Mouse (Mus musculus): Measurements from ENCODE around the gene Trim46. TPM values are rescaled to one million over a fixed set of nuclear protein-coding genes. Genes with fewer than 3 reads are reported as not detected.

The Trim46 gene
- polyA plus RNA-seq, 1 experiment = 15.2 TPM

DNA sequence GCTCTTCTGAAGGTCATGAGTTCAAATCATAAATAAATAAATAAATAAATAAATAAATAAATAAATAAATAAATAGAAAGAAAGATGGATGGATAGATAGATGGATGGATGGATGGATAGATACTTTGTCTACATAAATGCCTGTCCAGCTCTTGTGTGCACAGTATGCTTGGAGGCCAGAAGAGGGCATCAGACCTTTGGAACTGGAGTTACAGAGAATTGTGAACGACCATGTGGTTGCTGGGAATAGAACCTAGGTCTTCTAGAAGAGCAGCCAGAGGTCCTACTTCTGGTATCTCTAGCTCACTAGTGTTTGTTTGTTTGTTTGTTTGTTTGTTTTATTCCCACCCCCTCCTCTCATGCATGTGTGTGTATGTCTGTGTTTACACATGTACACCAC is 52.8 kb downstream of the Trim46 start:
- no peak overlapping the region for H3K4me3 ChIP-seq
- TF ChIP-seq POLR2AphosphoS2 (IDR thresholded peaks at IDR 0.05; ENCODE audit: insufficient read length, low read depth) = no peak
- no peak for TF ChIP-seq E2F4 (IDR thresholded peaks at IDR 0.05; ENCODE audit: insufficient read depth)
- no peak for TF ChIP-seq MYOG (IDR thresholded peaks at IDR 0.05; ENCODE audit: control insufficient read depth in 1 of 3, insufficient read depth in 1 of 3, insufficient read length in 2 of 3, low read depth in 2 of 3)
- TF ChIP-seq CEBPB (IDR thresholded peaks at IDR 0.05; ENCODE audit: insufficient read depth, poor library complexity, severe bottlenecking) = no peak
- TF ChIP-seq SRF (IDR thresholded peaks at IDR 0.05; ENCODE audit: control insufficient read depth, insufficient read length, low read depth) = no peak
- no peak for TF ChIP-seq USF1 (IDR thresholded peaks at IDR 0.05; ENCODE audit: low read depth)
- TF ChIP-seq MYOD1 (IDR thresholded peaks at IDR 0.05; ENCODE audit: control insufficient read depth in 1 of 3, insufficient read length in 2 of 3, low read depth in 2 of 3) = no peak
- TF ChIP-seq MAX (IDR thresholded peaks at IDR 0.05; ENCODE audit: low read depth) = no peak
- TF ChIP-seq TCF12 (IDR thresholded peaks at IDR 0.05; ENCODE audit: insufficient read depth, poor library complexity, severe bottlenecking) = no peak
- no peak for TF ChIP-seq REST (IDR thresholded peaks at IDR 0.05; ENCODE audit: insufficient read depth, insufficient read length)
- TF ChIP-seq TCF3 (IDR thresholded peaks at IDR 0.05; ENCODE audit: insufficient read length, low read depth) = no peak
- no peak for TF ChIP-seq POLR2A (IDR thresholded peaks at IDR 0.05; ENCODE audit: insufficient read length, low read depth)
- H3K79me2 ChIP-seq (ENCODE audit: control insufficient read depth, insufficient read depth) = no peaks in the 10 kb centered on the region
- H3ac ChIP-seq (ENCODE audit: control insufficient read depth, insufficient read length) = no peak overlapping the region
- H3K27me3 ChIP-seq (ENCODE audit: control insufficient read depth, insufficient read depth, insufficient read length) = no peaks in the 10 kb centered on the region
- no peak overlapping the region for H3K4me2 ChIP-seq (ENCODE audit: low read depth)
- H3K36me3 ChIP-seq (ENCODE audit: control insufficient read depth, insufficient read depth) = no peaks in the 10 kb centered on the region

DNA sequence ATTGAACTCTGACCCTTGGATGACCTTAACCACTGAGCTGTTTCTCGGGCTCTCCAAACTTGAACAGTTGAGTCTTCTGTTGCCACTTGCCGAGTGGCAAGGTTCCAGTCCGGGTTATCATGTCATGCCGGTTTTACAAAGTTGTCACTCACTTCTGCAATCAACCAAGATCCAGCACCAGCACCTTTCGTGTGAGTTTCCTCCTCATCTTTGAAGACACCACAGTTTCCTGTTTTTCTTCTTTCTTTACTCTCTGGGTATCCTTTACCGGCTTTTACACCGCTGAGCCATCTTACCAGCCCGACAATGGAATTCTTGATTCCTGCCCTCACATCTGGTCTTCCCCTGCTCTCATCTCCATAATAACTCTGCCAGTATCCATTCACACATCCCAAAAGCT is 55.7 kb downstream of the Trim46 start:
- TF ChIP-seq MAX (IDR thresholded peaks at IDR 0.05; ENCODE audit: low read depth) (no peak), MYOD1 (IDR thresholded peaks at IDR 0.05; ENCODE audit: control insufficient read depth in 1 of 3, insufficient read length in 2 of 3, low read depth in 2 of 3) (no peak), REST (IDR thresholded peaks at IDR 0.05; ENCODE audit: insufficient read depth, insufficient read length) (no peak), TCF3 (IDR thresholded peaks at IDR 0.05; ENCODE audit: insufficient read length, low read depth) (no peak), POLR2AphosphoS2 (IDR thresholded peaks at IDR 0.05; ENCODE audit: insufficient read length, low read depth) (no peak), MYOG (IDR thresholded peaks at IDR 0.05; ENCODE audit: control insufficient read depth in 1 of 3, insufficient read depth in 1 of 3, insufficient read length in 2 of 3, low read depth in 2 of 3) (no peak), CEBPB (IDR thresholded peaks at IDR 0.05; ENCODE audit: insufficient read depth, poor library complexity, severe bottlenecking) (no peak), SRF (IDR thresholded peaks at IDR 0.05; ENCODE audit: control insufficient read depth, insufficient read length, low read depth) (no peak), POLR2A (IDR thresholded peaks at IDR 0.05; ENCODE audit: insufficient read length, low read depth) (no peak), E2F4 (IDR thresholded peaks at IDR 0.05; ENCODE audit: insufficient read depth) (no peak), USF1 (IDR thresholded peaks at IDR 0.05; ENCODE audit: low read depth) (no peak)

DNA sequence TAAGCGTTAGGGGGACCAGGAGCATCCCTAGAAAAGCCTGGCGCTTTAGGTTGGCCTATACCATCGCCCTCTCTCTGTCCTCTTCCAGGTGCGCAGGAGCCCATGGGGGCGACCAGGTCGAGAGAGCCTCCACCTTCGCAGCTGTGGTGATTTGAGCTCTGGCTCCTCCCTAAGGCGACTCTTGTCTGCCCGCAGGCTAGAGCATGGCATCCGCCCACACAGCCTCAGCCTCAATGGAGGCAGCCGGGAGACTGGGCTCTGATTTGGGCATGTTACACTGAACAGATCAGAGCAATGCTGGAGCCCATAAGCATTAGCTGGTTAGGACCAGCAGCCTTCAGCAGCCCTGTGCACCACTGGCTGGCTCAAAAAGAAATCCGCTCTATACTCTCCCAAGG is 57.6 kb downstream of the Trim46 start:
- H3K79me2 ChIP-seq (ENCODE audit: control insufficient read depth, insufficient read depth) = no peaks in the 10 kb centered on the region
- H3K36me3 ChIP-seq (ENCODE audit: control insufficient read depth, insufficient read depth) = no peaks in the 10 kb centered on the region
- no peak overlapping the region for H3ac ChIP-seq (ENCODE audit: control insufficient read depth, insufficient read length)
- H3K4me3 ChIP-seq = no peak overlapping the region
- H3K4me2 ChIP-seq (ENCODE audit: low read depth) = no peak overlapping the region
- no peaks in the 10 kb centered on the region for H3K27me3 ChIP-seq (ENCODE audit: control insufficient read depth, insufficient read depth, insufficient read length)
- TF ChIP-seq MYOG (IDR thresholded peaks at IDR 0.05; ENCODE audit: control insufficient read depth in 1 of 3, insufficient read depth in 1 of 3, insufficient read length in 2 of 3, low read depth in 2 of 3) = no peak
- TF ChIP-seq SRF (IDR thresholded peaks at IDR 0.05; ENCODE audit: control insufficient read depth, insufficient read length, low read depth) = no peak
- TF ChIP-seq REST (IDR thresholded peaks at IDR 0.05; ENCODE audit: insufficient read depth, insufficient read length) = no peak
- no peak for TF ChIP-seq CEBPB (IDR thresholded peaks at IDR 0.05; ENCODE audit: insufficient read depth, poor library complexity, severe bottlenecking)
- TF ChIP-seq POLR2AphosphoS2 (IDR thresholded peaks at IDR 0.05; ENCODE audit: insufficient read length, low read depth) = no peak
- no peak for TF ChIP-seq POLR2A (IDR thresholded peaks at IDR 0.05; ENCODE audit: insufficient read length, low read depth)
- no peak for TF ChIP-seq TCF3 (IDR thresholded peaks at IDR 0.05; ENCODE audit: insufficient read length, low read depth)
- TF ChIP-seq USF1 (IDR thresholded peaks at IDR 0.05; ENCODE audit: low read depth) = no peak
- TF ChIP-seq MAX (IDR thresholded peaks at IDR 0.05; ENCODE audit: low read depth) = no peak
- no peak for TF ChIP-seq E2F4 (IDR thresholded peaks at IDR 0.05; ENCODE audit: insufficient read depth)
- no peak for TF ChIP-seq TCF12 (IDR thresholded peaks at IDR 0.05; ENCODE audit: insufficient read depth, poor library complexity, severe bottlenecking)
- TF ChIP-seq MYOD1 (IDR thresholded peaks at IDR 0.05; ENCODE audit: control insufficient read depth in 1 of 3, insufficient read length in 2 of 3, low read depth in 2 of 3) = no peak

More for the DNA sequence above, 55.7 kb downstream of the Trim46 start:
- Histone ChIP-seq H3K27me3 (ENCODE audit: control insufficient read depth, insufficient read depth, insufficient read length) (no peaks in the 10 kb centered on the region), H3K36me3 (ENCODE audit: control insufficient read depth, insufficient read depth) (no peaks in the 10 kb centered on the region), H3K4me3 (no peak overlapping the region), H3K79me2 (ENCODE audit: control insufficient read depth, insufficient read depth) (no peaks in the 10 kb centered on the region), H3ac (ENCODE audit: control insufficient read depth, insufficient read length) (no peak overlapping the region), H3K4me2 (ENCODE audit: low read depth) (no peak overlapping the region)

DNA sequence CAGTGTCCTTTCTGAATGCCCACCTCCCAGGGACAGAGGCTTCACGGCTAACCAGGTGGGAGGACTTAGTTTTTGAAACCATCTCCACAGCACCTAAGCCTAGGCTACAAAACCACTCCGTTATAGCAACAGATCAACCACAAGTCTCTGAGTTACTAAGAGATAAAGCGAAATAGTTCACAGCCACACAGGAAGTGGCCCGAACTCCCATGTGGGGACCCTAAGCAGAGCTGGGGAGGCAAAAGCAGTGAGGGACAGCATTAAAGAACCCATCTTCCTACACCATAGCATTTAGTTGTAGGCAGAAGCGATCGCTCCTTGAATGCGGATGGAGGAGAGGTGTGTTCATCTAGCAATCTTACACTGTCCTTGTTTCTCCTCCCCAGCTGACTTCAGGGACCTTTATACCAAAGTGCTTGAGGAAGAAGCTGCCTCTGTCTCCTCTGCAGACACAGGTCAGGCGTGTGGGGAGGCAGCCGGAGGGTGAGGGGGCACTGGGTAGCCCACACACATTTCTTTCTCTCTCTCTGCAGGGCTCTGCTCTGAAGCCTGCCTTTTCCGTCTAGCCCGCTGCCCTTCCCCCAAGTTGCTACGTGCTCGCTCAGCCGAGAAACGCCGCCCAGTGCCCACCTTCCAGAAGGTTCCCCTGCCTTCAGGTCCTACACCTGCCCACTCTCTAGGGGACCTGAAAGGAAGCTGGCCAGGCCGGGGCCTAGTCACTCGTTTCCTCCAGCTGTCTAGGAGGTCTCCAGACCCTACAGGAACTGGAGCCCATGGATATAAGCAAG is 58.2 kb downstream of the Trim46 start:
- no peaks in the 10 kb centered on the region for H3K27me3 ChIP-seq (ENCODE audit: control insufficient read depth, insufficient read depth, insufficient read length)
- H3K36me3 ChIP-seq (ENCODE audit: control insufficient read depth, insufficient read depth) = no peaks in the 10 kb centered on the region
- no peak overlapping the region for H3K4me2 ChIP-seq (ENCODE audit: low read depth)
- H3ac ChIP-seq (ENCODE audit: control insufficient read depth, insufficient read length) = no peak overlapping the region
- no peak overlapping the region for H3K4me3 ChIP-seq
- no peaks in the 10 kb centered on the region for H3K79me2 ChIP-seq (ENCODE audit: control insufficient read depth, insufficient read depth)
- TF ChIP-seq TCF3 (IDR thresholded peaks at IDR 0.05; ENCODE audit: insufficient read length, low read depth) (no peak), USF1 (IDR thresholded peaks at IDR 0.05; ENCODE audit: low read depth) (no peak), TCF12 (IDR thresholded peaks at IDR 0.05; ENCODE audit: insufficient read depth, poor library complexity, severe bottlenecking) (no peak), SRF (IDR thresholded peaks at IDR 0.05; ENCODE audit: control insufficient read depth, insufficient read length, low read depth) (no peak), MAX (IDR thresholded peaks at IDR 0.05; ENCODE audit: low read depth) (no peak), E2F4 (IDR thresholded peaks at IDR 0.05; ENCODE audit: insufficient read depth) (no peak), POLR2A (IDR thresholded peaks at IDR 0.05; ENCODE audit: insufficient read length, low read depth) (no peak), POLR2AphosphoS2 (IDR thresholded peaks at IDR 0.05; ENCODE audit: insufficient read length, low read depth) (no peak), CEBPB (IDR thresholded peaks at IDR 0.05; ENCODE audit: insufficient read depth, poor library complexity, severe bottlenecking) (no peak), MYOD1 (IDR thresholded peaks at IDR 0.05; ENCODE audit: control insufficient read depth in 1 of 3, insufficient read length in 2 of 3, low read depth in 2 of 3) (no peak)

Measured in myocyte (in vitro differentiated cells).